Mouse (Mus musculus) forebrain, embryonic 16.5 days (tissue): ENCODE measurements at regions not wholly inside any gene's neighbourhood (a gene's known extent, or its start where the extent isn't known, plus 50 kb on each side); places are given as distances from the start of the nearest gene placed in this dataset.

Source experiments
- ATAC-seq: fragments of 200-750 bp; cut with Nextera tagmentation; 2 replicates; pipeline ENCODE4 v1.8.0; 2017; ENCODE audit warnings: mild to moderate bottlenecking, moderate library complexity
- H3K27ac ChIP-seq: fragments of 300-500 bp; sonication (generic); 2 replicates; pipeline ENCODE4 v1.5.1; 2014; ENCODE audit warnings: low read length, control low read depth
- H3K27me3 ChIP-seq: fragments of 300-500 bp; sonication (generic); replicated peaks from 2 replicates; pipeline ENCODE4 v1.6.1; 2014; ENCODE audit warnings: low read length; ENCODE audit not compliant: control insufficient read depth, insufficient read depth
- H3K36me3 ChIP-seq: fragments of 300-500 bp; sonication (generic); 2 replicates; pipeline ENCODE4 v1.6.1; 2014; ENCODE audit not compliant: control insufficient read depth, insufficient read depth
- H3K4me1 ChIP-seq: fragments of 300-500 bp; sonication (generic); replicated peaks from 2 replicates; pipeline ENCODE4 v1.6.1; 2014; ENCODE audit warnings: low read length; ENCODE audit not compliant: control insufficient read depth, insufficient read depth
- H3K4me2 ChIP-seq: fragments of 300-500 bp; sonication (generic); 2 replicates; pipeline ENCODE4 v1.6.1; 2014; ENCODE audit warnings: mild to moderate bottlenecking, low read length, control low read depth
- H3K4me3 ChIP-seq: fragments of 300-500 bp; sonication (generic); replicated peaks from 2 replicates; pipeline ENCODE4 v1.5.1; 2014; ENCODE audit warnings: mild to moderate bottlenecking, low read length, control low read depth
- H3K9ac ChIP-seq: fragments of 300-500 bp; sonication (generic); replicated peaks from 2 replicates; pipeline ENCODE4 v1.6.1; 2014; ENCODE audit warnings: low read depth, low read length, control low read depth
- H3K9me3 ChIP-seq: fragments of 300-500 bp; sonication (generic); 2 replicates; pipeline ENCODE4 v1.6.1; 2016; ENCODE audit warnings: low read length; ENCODE audit not compliant: control insufficient read depth
- WGBS: fragments of 180-500 bp; shearing (Covaris S2); extraction: QIAGEN DNeasy Blood & Tissue Kit; methylation state at CpG from one replicate; pipeline ENCODE4 v1.1.7; 2014; 5-methylcytosine and 5-hydroxymethylcytosine counted together

GRCm38 (mm10) chr3:80367972-80368371 lies 434.7 kb downstream of the Gria2 start:
- Histone ChIP-seq H3K36me3 (no peaks in the 10 kb centered on the region), H3K4me3 (no peak overlapping the region), H3K27ac (no peak overlapping the region), H3K4me2 (no peak overlapping the region), H3K9me3 (no peaks in the 10 kb centered on the region), H3K27me3 (no peaks in the 10 kb centered on the region), H3K4me1 (no peaks in the 10 kb centered on the region), H3K9ac (no peak overlapping the region)
- peak; percentile 57 for ATAC-seq

GRCm38 (mm10) chr3:80369214-80369941 lies 433.3 kb downstream of the Gria2 start:
- ATAC-seq: no peak
- WGBS: 76% methylated on average over 4 of the region's 4 CpGs
- H3K4me3 ChIP-seq: no peak overlapping the region

GRCm38 (mm10) chr3:80372436-80372835 lies 430.2 kb downstream of the Gria2 start:
- Histone ChIP-seq H3K4me3 (no peak overlapping the region), H3K9ac (no peak overlapping the region), H3K4me2 (no peak overlapping the region), H3K36me3 (no peaks in the 10 kb centered on the region), H3K4me1 (no peaks in the 10 kb centered on the region), H3K27ac (no peak overlapping the region), H3K9me3 (no peaks in the 10 kb centered on the region), H3K27me3 (no peaks in the 10 kb centered on the region)
- WGBS: 67% methylated on average over 3 of the region's 3 CpGs
- ATAC-seq: no peak

More at GRCm38 (mm10) chr3:80369214-80369941, 433.3 kb downstream of the Gria2 start:
- Histone ChIP-seq H3K27me3 (no peaks in the 10 kb centered on the region), H3K4me1 (no peaks in the 10 kb centered on the region), H3K9me3 (no peaks in the 10 kb centered on the region), H3K4me2 (no peak overlapping the region), H3K9ac (no peak overlapping the region), H3K27ac (no peak overlapping the region), H3K36me3 (no peaks in the 10 kb centered on the region)

- Histone ChIP-seq H3K9me3 (no peaks in the 10 kb centered on the region), H3K27me3 (no peaks in the 10 kb centered on the region), H3K4me1 (no peaks in the 10 kb centered on the region), H3K9ac (no peak overlapping the region), H3K36me3 (no peaks in the 10 kb centered on the region), H3K4me3 (no peak overlapping the region), H3K27ac (no peak overlapping the region), H3K4me2 (no peak overlapping the region)
- 81% methylated on average over 2 of the region's 2 CpGs for WGBS
- ATAC-seq: no peak
Measured at GRCm38 (mm10) chr3:80385986-80386385, 416.6 kb downstream of the Gria2 start.

- peak; percentile 86 for ATAC-seq
- Histone ChIP-seq H3K27me3 (no peaks in the 10 kb centered on the region), H3K9me3 (peaks cover 3% of the 10 kb centered on the region; the same call in 1 of the 2 replicates), H3K27ac (no peak overlapping the region), H3K9ac (no peak overlapping the region), H3K4me3 (no peak overlapping the region), H3K4me2 (no peak overlapping the region), H3K4me1 (peaks cover 4% of the 10 kb centered on the region), H3K36me3 (no peaks in the 10 kb centered on the region)
- WGBS: 17% methylated on average over 4 of the region's 4 CpGs
Measured at GRCm38 (mm10) chr3:80396240-80396639, 406.4 kb downstream of the Gria2 start.

GRCm38 (mm10) chr3:80420453-80420852 lies 382.2 kb downstream of the Gria2 start:
- ATAC-seq: no peak
- Histone ChIP-seq H3K9ac (no peak overlapping the region), H3K27ac (no peak overlapping the region), H3K4me1 (no peaks in the 10 kb centered on the region), H3K9me3 (no peaks in the 10 kb centered on the region), H3K36me3 (no peaks in the 10 kb centered on the region), H3K4me3 (no peak overlapping the region), H3K4me2 (no peak overlapping the region), H3K27me3 (no peaks in the 10 kb centered on the region)
- WGBS: 85% methylated on average over 3 of the region's 3 CpGs

- no peaks in the 10 kb centered on the region for H3K36me3 ChIP-seq
- H3K27ac ChIP-seq: no peak overlapping the region
- no peak overlapping the region for H3K9ac ChIP-seq
- no peak overlapping the region for H3K4me2 ChIP-seq
- 92% methylated on average over 3 of the region's 3 CpGs for WGBS
- no peaks in the 10 kb centered on the region for H3K27me3 ChIP-seq
- no peak for ATAC-seq
- no peak overlapping the region for H3K4me3 ChIP-seq
- no peaks in the 10 kb centered on the region for H3K4me1 ChIP-seq
- no peaks in the 10 kb centered on the region for H3K9me3 ChIP-seq
Measured at GRCm38 (mm10) chr3:80421461-80421860, 381.2 kb downstream of the Gria2 start.

- 76% methylated on average over 3 of the region's 3 CpGs for WGBS
Measured at GRCm38 (mm10) chr3:80422106-80422505, 380.5 kb downstream of the Gria2 start.

GRCm38 (mm10) chr3:80422646-80423045 lies 380.0 kb downstream of the Gria2 start:
- Histone ChIP-seq H3K27ac (no peak overlapping the region), H3K9ac (no peak overlapping the region), H3K4me1 (no peaks in the 10 kb centered on the region), H3K4me3 (no peak overlapping the region), H3K36me3 (no peaks in the 10 kb centered on the region), H3K4me2 (no peak overlapping the region), H3K9me3 (no peaks in the 10 kb centered on the region), H3K27me3 (no peaks in the 10 kb centered on the region)
- ATAC-seq: no peak
- 80% methylated on average over 4 of the region's 4 CpGs for WGBS

More at GRCm38 (mm10) chr3:80422106-80422505, 380.5 kb downstream of the Gria2 start:
- Histone ChIP-seq H3K4me3 (no peak overlapping the region), H3K4me2 (no peak overlapping the region), H3K27ac (no peak overlapping the region), H3K4me1 (no peaks in the 10 kb centered on the region), H3K9me3 (no peaks in the 10 kb centered on the region), H3K9ac (no peak overlapping the region), H3K36me3 (no peaks in the 10 kb centered on the region), H3K27me3 (no peaks in the 10 kb centered on the region)
- no peak for ATAC-seq
